Mouse (Mus musculus): ENCODE data around the gene Cand1. TPM values are rescaled to one million over a fixed set of nuclear protein-coding genes. Genes with fewer than 3 reads are reported as not detected.

The Cand1 gene
- polyA plus RNA-seq, 1 experiment from 2014 or later = 45.4 TPM

- no peaks in the 10 kb centered on the region for H3K27me3 ChIP-seq
- no peak overlapping the region for H3K4me3 ChIP-seq
- ATAC-seq (ENCODE audit: low FRiP score, low read depth) = no peak
- 55% methylated on average over 8 of the region's 8 CpGs for WGBS
- no peak overlapping the region for H3K4me2 ChIP-seq
- no peak overlapping the region for H3K9ac ChIP-seq
- H3K4me1 ChIP-seq (replicated peaks) = no peaks in the 10 kb centered on the region
- H3K36me3 ChIP-seq = no peaks in the 10 kb centered on the region
- no peak overlapping the region for H3K27ac ChIP-seq (replicated peaks)
- H3K9me3 ChIP-seq = no peaks in the 10 kb centered on the region
Observed at GRCm38 (mm10) chr10:119161820-119162382, 78.0 kb downstream of the Cand1 start.

DNA sequence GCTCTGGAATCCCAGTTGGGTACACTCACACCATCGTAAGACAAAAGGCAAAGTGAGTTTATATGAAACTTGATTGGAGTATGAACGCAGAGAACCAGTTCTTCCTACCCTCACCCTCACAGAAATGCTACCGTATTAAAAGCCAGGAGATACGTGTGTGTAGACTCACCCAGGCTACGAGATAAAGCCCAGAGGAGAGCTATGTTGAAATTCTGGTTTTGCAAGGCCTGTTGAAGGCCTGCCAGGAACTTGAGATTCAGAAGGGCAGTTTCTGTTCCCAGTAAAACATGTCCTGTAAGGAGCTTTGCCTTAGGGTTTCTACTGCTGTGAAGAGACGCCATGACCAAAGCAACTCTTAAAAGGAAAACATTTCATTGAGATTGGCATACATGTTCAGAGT, 79.7 kb downstream of the Cand1 start:
- Histone ChIP-seq H3K4me3 (no peak overlapping the region), H3K27ac (replicated peaks) (no peak overlapping the region), H3K9ac (no peak overlapping the region), H3K36me3 (no peaks in the 10 kb centered on the region), H3K4me1 (replicated peaks) (no peaks in the 10 kb centered on the region), H3K27me3 (no peaks in the 10 kb centered on the region), H3K9me3 (no peaks in the 10 kb centered on the region), H3K4me2 (no peak overlapping the region)
- WGBS = 94% methylated on average over 6 of the region's 6 CpGs
- no peak for ATAC-seq (ENCODE audit: low FRiP score, low read depth)

DNA sequence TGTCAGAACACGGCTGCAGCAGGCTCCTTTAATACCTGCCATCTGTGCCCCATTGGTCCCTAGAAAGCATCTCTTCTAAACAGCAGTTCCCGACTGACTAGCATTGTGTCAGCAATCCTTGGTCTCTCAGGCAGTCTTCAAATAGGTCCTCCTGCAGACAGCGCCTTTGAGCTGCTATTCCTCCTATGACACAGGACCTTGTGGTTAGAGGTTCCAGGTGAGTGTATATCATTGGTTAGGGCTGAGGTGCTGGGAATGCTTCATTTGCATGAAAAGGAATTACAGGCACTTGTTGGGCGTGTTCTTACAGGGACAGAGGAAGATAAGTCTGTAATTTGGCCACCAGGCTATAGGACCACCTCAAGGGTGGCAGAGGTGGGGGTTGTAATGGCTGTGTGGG, 90.6 kb downstream of the Cand1 start:
- no peak for ATAC-seq (ENCODE audit: low FRiP score, low read depth)
- H3K4me1 ChIP-seq (replicated peaks) = no peaks in the 10 kb centered on the region
- H3K36me3 ChIP-seq = no peaks in the 10 kb centered on the region
- no peak overlapping the region for H3K9ac ChIP-seq
- H3K27me3 ChIP-seq = no peaks in the 10 kb centered on the region
- H3K4me3 ChIP-seq = no peak overlapping the region
- WGBS = 70% methylated on average over 4 of the region's 4 CpGs
- no peak overlapping the region for H3K27ac ChIP-seq (replicated peaks)
- H3K4me2 ChIP-seq = no peak overlapping the region
- no peaks in the 10 kb centered on the region for H3K9me3 ChIP-seq

Other genes with a start within 250 kb of the Cand1 start
- 15.7 and 17.3 TPM in 2 replicates for gene Grip1, start 213.8 kb upstream of the Cand1 start, polyA plus RNA-seq (2015; fragmentation: Nextera tagmentation; extraction: Ambion mirVana)